Mouse (Mus musculus): Measurements from ENCODE around the gene Ubl7.

Gene Ubl7

GRCm38 (mm10) chr9:57949102-57949704 is 38.4 kb downstream of the Ubl7 start:
- no peak for DNase-seq

GRCm38 (mm10) chr9:57949879-57950278 is 39.1 kb downstream of the Ubl7 start:
- no peak for DNase-seq

- no peak for DNase-seq
Observed at GRCm38 (mm10) chr9:57950519-57950918, 39.7 kb downstream of the Ubl7 start.

- no peak for DNase-seq
Observed at GRCm38 (mm10) chr9:57951993-57952392, 41.2 kb downstream of the Ubl7 start.

GRCm38 (mm10) chr9:57954962-57955744 is 44.4 kb downstream of the Ubl7 start:
- DNase-seq: no peak

- DNase-seq: no peak
Observed at GRCm38 (mm10) chr9:57955764-57956163, 45.0 kb downstream of the Ubl7 start.

- no peak for DNase-seq
Observed at GRCm38 (mm10) chr9:57956196-57956837, 45.5 kb downstream of the Ubl7 start.

- DNase-seq: no peak
Observed at GRCm38 (mm10) chr9:57956838-57957236, 46.1 kb downstream of the Ubl7 start.

- no peak for DNase-seq
Observed at GRCm38 (mm10) chr9:57958615-57959014, 47.8 kb downstream of the Ubl7 start.

- no peak for DNase-seq
Observed at GRCm38 (mm10) chr9:57959399-57959798, 48.6 kb downstream of the Ubl7 start.

GRCm38 (mm10) chr9:57959886-57960866 is 49.4 kb downstream of the Ubl7 start:
- no peak for DNase-seq

GRCm38 (mm10) chr9:57961226-57961625 is 50.4 kb downstream of the Ubl7 start:
- DNase-seq: no peak

- DNase-seq: no peak
Observed at GRCm38 (mm10) chr9:57961863-57962778, 51.3 kb downstream of the Ubl7 start.

GRCm38 (mm10) chr9:57963249-57963997 is 52.6 kb downstream of the Ubl7 start:
- DNase-seq: no peak

- no peak for DNase-seq
Observed at GRCm38 (mm10) chr9:57963998-57964395, 53.2 kb downstream of the Ubl7 start.

- DNase-seq: no peak
Observed at GRCm38 (mm10) chr9:57964528-57965250, 53.9 kb downstream of the Ubl7 start.

GRCm38 (mm10) chr9:57965281-57966185 is 54.8 kb downstream of the Ubl7 start:
- peak; percentile 28 for DNase-seq

- no peak for DNase-seq
Observed at GRCm38 (mm10) chr9:57967237-57967960, 56.6 kb downstream of the Ubl7 start.
